Comparison of ENCODE assay signal across 21 mouse cellular contexts in genomic region chr5:126431748-126432147, GRCm38 (mm10).
DNase-seq lines count a peak whose midpoint lies in the region; ATAC-seq and TF ChIP-seq lines count a peak whose summit lies in the region.
"Had no signal": no experiment of that assay in that cellular context is flagged by ENCODE, and none has a peak within 500 bp of the region (broad histone marks: within the 10 kb centered on the region; RNA-seq: fewer than 3 reads in every experiment).

No protein-coding gene starts in this region.

- 0 out of 2 replicates have a peak, but pooled peaks cover 3% of the 10 kb centered on the region for H3K9me3 ChIP-seq in heart, embryonic 12.5 days (replicated peaks)
- H3K9me3 ChIP-seq: embryonic facial prominence, embryonic 12.5 days; limb, embryonic 12.5 days; liver, embryonic 15.5 days; midbrain, embryonic 12.5 days had no signal

- no peak overlapping the region for H3K9ac ChIP-seq in heart, embryonic 12.5 days
- H3K9ac ChIP-seq: embryonic facial prominence, embryonic 12.5 days; limb, embryonic 12.5 days; liver, embryonic 15.5 days; midbrain, embryonic 12.5 days had no signal

- no peaks in the 10 kb centered on the region for H3K36me3 ChIP-seq in heart, embryonic 12.5 days
- H3K36me3 ChIP-seq: embryonic facial prominence, embryonic 12.5 days; limb, embryonic 12.5 days; liver, embryonic 15.5 days; midbrain, embryonic 12.5 days had no signal

- H3K27ac ChIP-seq in left cerebral cortex, adult 2 months, result no peak overlapping the region
- H3K27ac ChIP-seq in heart, embryonic 12.5 days (ENCODE audit: poor library complexity, severe bottlenecking), result no peak overlapping the region
- H3K27ac ChIP-seq: embryonic facial prominence, embryonic 12.5 days; limb, embryonic 12.5 days; liver, embryonic 15.5 days; midbrain, embryonic 12.5 days had no signal

- H3K27me3 ChIP-seq in heart, embryonic 12.5 days (replicated peaks), result no peaks in the 10 kb centered on the region
- H3K27me3 ChIP-seq: embryonic facial prominence, embryonic 12.5 days; limb, embryonic 12.5 days; liver, embryonic 15.5 days; midbrain, embryonic 12.5 days had no signal

- peak; percentile 6 to 7 for DNase-seq in cerebellum, postnatal 10 days
- DNase-seq in cerebellum, adult 8-10 months, result no peak
- DNase-seq in left cerebral cortex, adult 2 months (ENCODE audit: extremely low spot score in 1 of 2, low spot score in 2 of 2), result no peak
- no peak for DNase-seq in left cerebral cortex, adult 18-20 months (ENCODE audit: low spot score in 2 of 2)
- DNase-seq in A20 (ENCODE audit: low read depth, low spot score) (peak; percentile 4), ZHBTc4 (ENCODE audit: low read depth, low spot score) (peak; percentile 56)
- no peak for DNase-seq in layer of hippocampus, adult 9-11 months
- DNase-seq: adrenal gland, postnatal 36 days; cerebellum, postnatal 36 days; gastrocnemius, postnatal 36 days; heart, postnatal 4 days; lung, postnatal 36 days; right cerebral cortex, postnatal 25 days had no signal

- H3K4me2 ChIP-seq in heart, embryonic 12.5 days, result no peak overlapping the region
- H3K4me2 ChIP-seq: embryonic facial prominence, embryonic 12.5 days; heart, embryonic 11.5 days; limb, embryonic 12.5 days; liver, embryonic 15.5 days; midbrain, embryonic 12.5 days had no signal

- intact Hi-C loops in left cerebral cortex, adult 2 months (cut with DNase I), result no loop called here

- TF ChIP-seq CTCF in left cerebral cortex, adult 2 months (IDR thresholded peaks at IDR 0.05), result peak; percentile 22

- ATAC-seq in heart, embryonic 12.5 days (ENCODE audit: insufficient number of reproducible peaks, low FRiP score), result no peak
- ATAC-seq: activated CD4-positive, CD25-positive, alpha-beta regulatory T cell, adult 4 months; intestine, embryonic 16.5 days had no signal

- no peaks in the 10 kb centered on the region for H3K4me1 ChIP-seq in heart, embryonic 12.5 days (replicated peaks)
- H3K4me1 ChIP-seq: embryonic facial prominence, embryonic 12.5 days; limb, embryonic 12.5 days; liver, embryonic 15.5 days; midbrain, embryonic 12.5 days had no signal

- no peak overlapping the region for H3K4me3 ChIP-seq in left cerebral cortex, adult 2 months
- no peak overlapping the region for H3K4me3 ChIP-seq in heart, embryonic 12.5 days
- H3K4me3 ChIP-seq: embryonic facial prominence, embryonic 12.5 days; limb, embryonic 12.5 days; liver, embryonic 15.5 days; midbrain, embryonic 12.5 days had no signal

- WGBS in heart, embryonic 12.5 days, result 65% methylated on average over 1 of the region's 1 CpGs

Comparison
In these comparisons a context has a peak if more than half of its experiments do, and no peak if none do; other contexts are left out.
1. DNase-seq: peak in cerebellum, postnatal 10 days (2 of 2), A20 (single experiment) and ZHBTc4 (single experiment); none in cerebellum, adult 8-10 months (single experiment), left cerebral cortex, adult 2 months (0 of 2), left cerebral cortex, adult 18-20 months (0 of 2) and layer of hippocampus, adult 9-11 months (single experiment).